Mouse (Mus musculus) intestine, embryonic 15.5 days (tissue): Measurements from ENCODE around the gene Ccdc183. TPM values are rescaled to one million over a fixed set of nuclear protein-coding genes. Genes with fewer than 3 reads are reported as not detected.

Experiments used
- polyA plus RNA-seq: library from polyadenylated mRNA; unstranded; fragments of >200 nt; fragmentation: Nextera tagmentation; extraction: Ambion mirVana; gene quantifications from 2 replicates; pipeline ENCODE4 v1.2.1, GENCODE M21; 2015

Gene Ccdc183
- polyA plus RNA-seq, 1 experiment from 2014 or later: 0.13 TPM

Other genes starting within 250 kb of the Ccdc183 start
- gene Sapcd2, start 245.4 kb downstream of the Ccdc183 start, polyA plus RNA-seq: 46.8 and 48.8 TPM in 2 replicates
- 12.1 and 15.6 TPM in 2 replicates for gene Entpd2, start 221.8 kb downstream of the Ccdc183 start, polyA plus RNA-seq
- 40.9 and 48.2 TPM in 2 replicates for gene Npdc1, start 218.3 kb downstream of the Ccdc183 start, polyA plus RNA-seq
- 0.18 TPM in 1 of 2 replicates, not detected in the other for gene Fut7, start 194.4 kb downstream of the Ccdc183 start, polyA plus RNA-seq
- 2.8 and 3.7 TPM in 2 replicates for gene Abca2, start 189.0 kb downstream of the Ccdc183 start, polyA plus RNA-seq
- gene Clic3, start 160.8 kb downstream of the Ccdc183 start, polyA plus RNA-seq: 2.2 and 3.0 TPM in 2 replicates
- gene Paxx, start 156.6 kb downstream of the Ccdc183 start, polyA plus RNA-seq: 28.0 and 33.2 TPM in 2 replicates
- gene Ptgds, start 147.6 kb downstream of the Ccdc183 start, polyA plus RNA-seq: 4.6 and 5.8 TPM in 2 replicates
- gene Lcn12, start 123.8 kb downstream of the Ccdc183 start, polyA plus RNA-seq: not detected in 2 replicates
- gene Fbxw5, start 116.9 kb downstream of the Ccdc183 start, polyA plus RNA-seq: 57.5 and 65.2 TPM in 2 replicates
- 5.4 and 8.3 TPM in 2 replicates for gene C8g, start 116.0 kb downstream of the Ccdc183 start, polyA plus RNA-seq
- gene Traf2, start 70.7 kb downstream of the Ccdc183 start, polyA plus RNA-seq: 26.7 and 32.4 TPM in 2 replicates
- 339 and 367 TPM in 2 replicates for gene Edf1, start 59.8 kb downstream of the Ccdc183 start, polyA plus RNA-seq
- gene Mamdc4, start 42.8 kb downstream of the Ccdc183 start, polyA plus RNA-seq: 297 and 389 TPM in 2 replicates
- 163 and 190 TPM in 2 replicates for gene Phpt1, start 42.5 kb downstream of the Ccdc183 start, polyA plus RNA-seq
- gene Ajm1, start 35.9 kb downstream of the Ccdc183 start, polyA plus RNA-seq: 1.7 and 2.9 TPM in 2 replicates
- 65.5 and 69.7 TPM in 2 replicates for gene Rabl6, start 9.2 kb downstream of the Ccdc183 start, polyA plus RNA-seq
- 22.2 and 23.8 TPM in 2 replicates for gene Tmem141, start 4.3 kb upstream of the Ccdc183 start, polyA plus RNA-seq
- gene Fcna, start 10.4 kb upstream of the Ccdc183 start, polyA plus RNA-seq: 3.5 and 4.7 TPM in 2 replicates
- gene Lcn8, start 35.4 kb upstream of the Ccdc183 start, polyA plus RNA-seq: not detected in 2 replicates
- gene Lcn5, start 40.3 kb upstream of the Ccdc183 start, polyA plus RNA-seq: not detected in 2 replicates
- not detected in 2 replicates for gene Lcn6, start 59.1 kb upstream of the Ccdc183 start, polyA plus RNA-seq
- gene Lcn10, start 65.0 kb upstream of the Ccdc183 start, polyA plus RNA-seq: not detected in 2 replicates
- not detected in 2 replicates for gene Obp2a, start 82.4 kb upstream of the Ccdc183 start, polyA plus RNA-seq
- 87.2 and 98.7 TPM in 2 replicates for gene Bmyc, start 89.1 kb upstream of the Ccdc183 start, polyA plus RNA-seq
- gene Obp2b, start 119.3 kb upstream of the Ccdc183 start, polyA plus RNA-seq: not detected in 2 replicates
- gene Lcn3, start 147.9 kb upstream of the Ccdc183 start, polyA plus RNA-seq: not detected in 2 replicates
- not detected in 2 replicates for gene Lcn11, start 159.3 kb upstream of the Ccdc183 start, polyA plus RNA-seq
- not detected in 2 replicates for gene Gm13539, start 164.6 kb upstream of the Ccdc183 start, polyA plus RNA-seq
- not detected in 2 replicates for gene Glt6d1, start 198.2 kb upstream of the Ccdc183 start, polyA plus RNA-seq
- not detected in 2 replicates for gene Lcn9, start 205.5 kb upstream of the Ccdc183 start, polyA plus RNA-seq
- not detected in 2 replicates for gene Sohlh1, start 229.6 kb upstream of the Ccdc183 start, polyA plus RNA-seq
- gene Kcnt1, start 246.1 kb upstream of the Ccdc183 start, polyA plus RNA-seq: 0.53 and 0.67 TPM in 2 replicates